In the genomic region with DNA sequence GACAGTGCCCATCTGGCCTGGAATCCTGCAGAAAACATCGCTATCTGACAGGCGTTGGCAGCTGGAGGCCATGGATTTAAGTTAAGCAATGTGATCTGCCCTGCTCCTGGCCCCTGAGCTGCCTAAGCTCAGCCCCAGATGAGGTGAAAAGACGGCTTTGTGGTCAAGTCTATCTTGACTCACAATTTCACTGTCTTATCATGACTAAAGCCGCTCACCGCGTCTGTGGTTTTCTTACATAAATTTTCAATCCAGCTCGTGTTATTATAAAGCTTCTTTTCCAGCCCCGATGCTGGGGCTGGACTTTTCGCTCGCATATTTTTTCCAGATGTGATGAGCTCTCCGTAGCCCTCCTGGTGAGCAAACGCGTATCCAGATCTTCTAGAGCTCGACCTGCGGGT, we compare ENCODE assay signal across 21 mouse cellular contexts.
DNase-seq lines count a peak whose midpoint lies in the region; ATAC-seq and TF ChIP-seq lines count a peak whose summit lies in the region.
"Had no signal": no experiment of that assay in that cellular context is flagged by ENCODE, and none has a peak within 500 bp of the region (broad histone marks: within the 10 kb centered on the region; RNA-seq: fewer than 3 reads in every experiment).

No protein-coding gene starts in this region.

- intact Hi-C loops in left cerebral cortex, postnatal 36 days (cut with DNase I) = no loop called here

- H3K9ac ChIP-seq in limb, embryonic 14.5 days (ENCODE audit: low read depth, low read length, severe bottlenecking) = no peak overlapping the region
- H3K9ac ChIP-seq: forebrain, postnatal 0 days; heart, embryonic 15.5 days; hindbrain, embryonic 13.5 days; neural tube, embryonic 13.5 days had no signal

- peak; percentile 83 for ATAC-seq in limb, embryonic 14.5 days (ENCODE audit: low FRiP score, low read depth)
- ATAC-seq: CD4-positive, CD25-positive, alpha-beta regulatory T cell, adult 4 months; forebrain, postnatal 0 days had no signal

- H3K4me3 ChIP-seq in brown adipose tissue, adult 24 weeks (ENCODE audit: insufficient read depth, low read depth, low read length) = peak overlapping the region; percentile 28; the same call in 1 of the 2 replicates
- H3K4me3 ChIP-seq in limb, embryonic 14.5 days (replicated peaks; ENCODE audit: low read length) = no peak overlapping the region
- H3K4me3 ChIP-seq: heart, adult 2 months; heart, embryonic 15.5 days; hindbrain, embryonic 13.5 days; midbrain, embryonic 10.5 days; neural tube, embryonic 13.5 days had no signal

- H3K27me3 ChIP-seq in limb, embryonic 14.5 days (ENCODE audit: control insufficient read depth, insufficient read depth, low read length) = no peaks in the 10 kb centered on the region
- H3K27me3 ChIP-seq: heart, embryonic 15.5 days; hindbrain, embryonic 13.5 days; neural tube, embryonic 13.5 days had no signal

- no peaks in the 10 kb centered on the region for H3K4me1 ChIP-seq in brown adipose tissue, adult 24 weeks (ENCODE audit: control insufficient read depth, insufficient read depth, insufficient read length, low read length)
- no peaks in the 10 kb centered on the region for H3K4me1 ChIP-seq in limb, embryonic 14.5 days (ENCODE audit: control insufficient read depth, insufficient read depth, low read length)
- H3K4me1 ChIP-seq: heart, embryonic 15.5 days; hindbrain, embryonic 13.5 days; midbrain, embryonic 10.5 days; neural tube, embryonic 13.5 days had no signal

- DNase-seq in heart, adult 11 months = peak; percentile 72
- DNase-seq in heart, postnatal 4 days = no peak
- DNase-seq in 416B (ENCODE audit: low read depth) = peak; percentile 76
- DNase-seq in limb, embryonic 14.5 days (ENCODE audit: low spot score) = peak; percentile 64
- no peak for DNase-seq in left cerebral cortex, postnatal 36 days (ENCODE audit: low spot score in 2 of 2)
- no peak for DNase-seq in urinary bladder, postnatal 25 days (ENCODE audit: low spot score)
- DNase-seq in layer of hippocampus, postnatal 25 days (ENCODE audit: extremely low spot score in 1 of 2, low spot score in 1 of 2) = no peak
- DNase-seq: adrenal gland, postnatal 10 days; cerebellum, adult 2 months; forebrain, postnatal 0 days; heart, adult 2 months; kidney, postnatal 4 days; lung, postnatal 10 days; thymus, adult 2 months had no signal

- H3K27ac ChIP-seq in brown adipose tissue, adult 24 weeks (replicated peaks; ENCODE audit: low read depth, low read length) = no peak overlapping the region
- 0 out of 2 replicates have a peak overlapping the region, but pooled peaks have one; percentile 11 for H3K27ac ChIP-seq in limb, embryonic 14.5 days (replicated peaks; ENCODE audit: low read depth, low read length)
- H3K27ac ChIP-seq: heart, adult 2 months; heart, embryonic 15.5 days; hindbrain, embryonic 13.5 days; midbrain, embryonic 10.5 days; neural tube, embryonic 13.5 days had no signal

- H3K4me2 ChIP-seq in limb, embryonic 14.5 days (replicated peaks; ENCODE audit: low read depth, low read length, severe bottlenecking) = no peak overlapping the region
- H3K4me2 ChIP-seq: heart, embryonic 15.5 days; hindbrain, embryonic 13.5 days; neural tube, embryonic 13.5 days had no signal

- WGBS in limb, embryonic 14.5 days = 67% methylated on average over 15 of the region's 15 CpGs

- TF ChIP-seq POLR2A in limb, embryonic 14.5 days (IDR thresholded peaks at IDR 0.05; ENCODE audit: borderline replicate concordance, extremely low read depth, insufficient read depth, insufficient read length) = no peak

- H3K36me3 ChIP-seq in limb, embryonic 14.5 days (ENCODE audit: control insufficient read depth, insufficient read depth, low read length) = no peaks in the 10 kb centered on the region
- H3K36me3 ChIP-seq: G1E; heart, embryonic 15.5 days; hindbrain, embryonic 13.5 days; midbrain, embryonic 10.5 days; neural tube, embryonic 13.5 days had no signal

- H3K9me3 ChIP-seq in limb, embryonic 14.5 days (ENCODE audit: control insufficient read depth, low read length) = no peaks in the 10 kb centered on the region
- H3K9me3 ChIP-seq: G1E; heart, embryonic 15.5 days; hindbrain, embryonic 13.5 days; midbrain, embryonic 10.5 days; neural tube, embryonic 13.5 days had no signal

Comparison
In these comparisons a context has a peak if more than half of its experiments do, and no peak if none do; other contexts are left out.
1. DNase-seq: peak in heart, adult 11 months (single experiment), 416B (single experiment) and limb, embryonic 14.5 days (single experiment); none in heart, postnatal 4 days (single experiment), left cerebral cortex, postnatal 36 days (0 of 2), urinary bladder, postnatal 25 days (single experiment) and layer of hippocampus, postnatal 25 days (0 of 2).